Mouse (Mus musculus) adrenal gland, postnatal 14 days (tissue): Measurements from ENCODE around the gene Lyve1. TPM values are rescaled to one million over a fixed set of nuclear protein-coding genes. Genes with fewer than 3 reads are reported as not detected.

Source experiments
- DNase-seq: peaks from one replicate; pipeline ENCODE4 v3.0.0; 2021; ENCODE audit warnings: mixed read lengths
- total RNA-seq: library from RNA; stranded (reverse); gene quantifications from 2 replicates; pipeline ENCODE4 v1.2.3, GENCODE M21; 2021

Gene Lyve1
- total RNA-seq, 1 experiment from 2014 or later: 13.2 TPM

DNA sequence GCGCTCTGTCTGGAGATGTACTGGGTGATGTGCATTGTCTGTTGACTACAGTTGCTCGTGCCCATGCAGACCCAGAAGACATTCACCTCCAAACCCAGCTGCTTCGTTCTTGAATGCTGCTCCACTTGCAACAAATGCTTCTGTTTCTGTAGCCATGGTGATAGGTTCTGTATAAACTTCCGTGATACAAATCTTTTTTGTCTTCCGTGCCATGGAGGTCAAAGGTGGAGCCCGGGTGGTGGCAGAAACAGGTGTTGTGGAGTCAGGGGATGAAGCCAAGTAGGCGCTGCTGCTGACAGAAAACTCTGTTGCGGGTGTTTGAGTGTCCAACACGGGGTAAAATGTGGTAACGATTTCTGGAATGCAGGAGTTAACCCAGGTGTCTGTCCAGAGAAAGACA, 9.4 kb downstream of the Lyve1 start:
- peak; percentile 34 for DNase-seq

DNA sequence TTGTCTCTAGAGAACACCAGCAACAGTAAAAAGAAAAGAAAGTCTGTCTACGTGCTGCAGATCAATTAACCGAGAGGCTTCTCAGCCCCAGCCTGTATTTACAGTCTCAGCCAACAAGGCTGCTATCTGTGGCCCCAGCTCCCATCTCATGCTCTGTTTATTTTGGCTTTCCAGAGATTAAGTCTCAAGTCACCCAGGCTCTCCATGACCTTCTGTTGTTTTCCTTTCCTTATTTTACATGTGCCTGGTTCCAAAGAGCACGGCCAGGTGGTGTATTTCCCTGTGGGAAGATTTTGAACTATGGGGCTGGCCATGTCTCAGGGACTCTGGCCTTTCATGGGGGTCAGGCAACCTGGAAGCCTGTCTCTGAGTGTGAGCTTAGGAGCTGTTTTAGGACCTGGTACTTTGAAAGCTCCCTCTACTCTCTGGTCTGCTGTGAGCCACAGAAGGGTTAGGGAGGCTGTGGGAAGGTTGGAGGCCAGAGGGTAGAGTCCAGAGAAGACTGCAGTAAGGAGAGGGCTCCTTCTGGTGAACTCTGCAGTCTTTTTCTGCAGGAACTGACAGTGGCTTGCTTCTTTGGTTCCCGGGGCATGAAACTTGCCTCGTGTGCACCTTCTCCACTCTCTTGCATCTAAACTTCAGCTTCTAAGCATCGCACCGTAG, 11.4 kb downstream of the Lyve1 start:
- no peak for DNase-seq

DNA sequence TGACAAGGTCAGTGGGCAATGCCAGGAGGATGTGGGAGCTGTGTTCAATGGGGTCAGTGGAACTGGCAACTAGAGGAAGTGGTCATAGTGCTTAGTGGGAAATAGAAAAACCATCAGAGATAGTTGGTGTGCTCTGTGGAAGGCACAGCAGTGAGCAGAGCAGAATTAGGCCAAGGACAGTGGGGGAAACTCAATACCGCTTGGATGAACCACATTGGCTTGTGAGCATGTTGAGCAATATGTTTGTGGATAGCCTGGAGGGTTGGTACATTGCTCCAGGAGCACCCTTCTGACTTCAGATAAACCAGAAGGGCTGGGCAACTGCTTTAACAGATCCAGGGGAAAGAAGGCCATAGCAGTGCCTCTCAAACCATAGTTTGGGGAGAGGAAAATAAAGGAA, 14.7 kb downstream of the Lyve1 start:
- no peak for DNase-seq

DNA sequence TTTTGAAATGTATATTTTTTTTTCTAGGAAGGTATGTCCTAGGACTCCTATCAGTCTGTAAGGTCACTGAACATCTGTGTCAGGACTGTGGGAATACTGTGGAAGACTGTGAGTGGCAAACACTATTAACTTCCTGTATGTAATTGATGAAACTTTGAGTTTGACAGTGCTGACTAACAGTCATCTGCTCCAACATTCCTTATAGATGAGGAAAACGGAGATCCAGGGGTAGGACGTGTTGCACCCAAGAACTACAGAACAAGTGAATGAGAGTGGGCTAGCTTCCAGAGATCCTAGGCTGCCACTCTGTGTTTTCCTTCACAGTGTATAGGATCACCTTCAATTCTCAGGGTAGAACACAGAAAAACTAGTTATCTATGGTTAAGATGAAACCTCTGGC, 15.7 kb downstream of the Lyve1 start:
- no peak for DNase-seq

DNA sequence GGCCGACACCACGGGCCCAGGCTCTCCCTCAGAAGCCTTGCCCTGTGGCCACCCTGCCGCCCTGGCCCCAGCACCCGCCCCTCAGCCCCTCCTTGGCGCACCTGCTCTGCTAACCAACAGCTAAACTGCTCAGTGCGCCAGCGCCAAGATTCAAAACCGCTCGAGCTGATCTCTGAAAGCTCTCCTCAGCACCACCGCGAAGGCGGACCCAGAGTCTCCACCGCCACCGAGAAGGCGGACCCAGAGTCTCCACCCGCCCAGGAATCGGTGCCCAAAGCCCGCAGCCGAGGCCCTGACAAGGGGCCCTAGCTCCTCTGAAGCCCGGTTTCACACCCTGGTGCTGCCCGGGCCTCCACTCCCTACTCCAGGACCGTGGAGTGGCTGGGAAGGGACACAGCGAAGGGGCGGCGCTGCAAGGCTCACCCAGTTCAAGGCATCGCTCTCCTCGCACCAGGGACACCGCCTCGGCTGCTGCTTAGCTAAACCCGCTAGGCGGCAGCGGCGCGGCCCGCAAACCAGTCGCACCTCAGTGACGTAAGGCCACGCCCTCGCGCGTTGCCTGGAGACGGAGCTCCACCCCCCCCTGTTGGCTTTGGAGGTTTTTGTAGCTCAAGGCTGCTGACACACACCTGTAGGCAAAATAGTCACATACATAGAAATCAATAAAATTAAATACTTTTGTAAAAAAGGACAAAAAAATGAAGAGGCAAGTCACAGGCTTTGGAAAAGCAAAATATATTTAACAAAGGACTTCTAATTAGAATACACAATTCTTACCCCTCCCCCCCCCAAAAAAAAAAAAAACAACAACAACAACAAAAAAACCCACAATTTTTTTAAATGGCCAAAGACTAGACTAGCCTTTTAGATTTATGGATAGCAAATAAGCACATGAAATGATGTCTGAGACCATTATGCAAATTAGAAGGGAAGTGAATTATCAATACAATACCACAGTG, 18.8 kb downstream of the Lyve1 start, which contains the start of gene Rnf141:
Gene Rnf141, minus strand, starts transcription at position 542 of the 959 bp plus-strand sequence.
- peak; percentile 96 for DNase-seq

DNA sequence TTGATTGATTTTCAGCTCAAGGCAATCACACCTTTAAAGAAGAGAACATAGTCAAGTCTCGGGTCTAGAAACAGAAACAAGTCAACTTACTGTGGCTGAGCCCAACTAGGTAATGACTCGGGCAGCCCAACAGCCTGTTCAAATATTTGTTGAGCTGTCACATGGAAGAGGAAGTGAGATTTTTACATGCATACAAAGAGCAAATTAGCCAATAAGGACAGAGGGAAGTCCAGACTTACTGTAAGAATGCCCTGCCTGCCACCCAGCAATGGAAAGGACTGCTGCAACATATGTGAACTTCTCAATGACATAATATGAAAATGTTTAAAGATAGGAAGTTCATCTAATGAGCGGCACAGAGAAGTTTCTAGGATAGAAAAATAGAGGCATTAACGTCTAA, 22.7 kb downstream of the Lyve1 start:
- no peak for DNase-seq

DNA sequence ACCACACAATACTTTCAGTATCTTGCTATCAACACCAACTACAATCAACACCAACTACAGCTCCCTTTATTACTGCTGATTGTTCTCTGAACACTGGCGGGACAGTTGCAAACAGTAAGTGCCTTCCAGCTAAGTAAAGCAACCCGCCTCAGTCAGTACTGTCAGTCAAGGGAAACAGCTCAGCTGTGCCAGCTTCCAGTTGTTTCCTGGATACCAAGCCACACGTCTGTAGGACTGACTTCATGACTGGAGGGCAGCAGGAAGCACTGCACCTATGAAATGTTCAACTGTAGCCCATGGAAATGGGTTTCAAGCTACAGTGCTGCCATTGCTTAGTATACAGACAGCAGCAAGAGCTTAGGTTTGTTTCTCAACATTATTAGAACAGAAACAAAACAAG, 28.5 kb downstream of the Lyve1 start:
- DNase-seq: no peak

DNA sequence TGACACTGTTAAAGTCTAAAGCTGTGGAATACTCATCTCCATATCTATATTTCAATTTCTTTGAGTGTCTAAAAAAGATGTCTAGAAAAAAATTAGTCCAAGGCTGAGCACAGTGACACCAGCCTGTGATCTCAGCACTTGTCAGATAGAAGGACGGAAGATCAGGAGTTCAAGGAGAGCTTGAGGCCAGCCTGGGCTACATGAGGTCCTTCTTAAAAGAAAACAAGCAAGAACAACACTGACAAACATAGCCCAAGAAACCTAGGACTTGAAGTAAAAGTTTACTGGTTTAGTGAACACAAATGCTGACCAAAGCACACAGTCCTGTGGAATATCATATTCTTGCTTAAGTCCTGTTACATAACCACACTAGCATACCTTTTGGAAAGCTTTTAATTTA, 29.0 kb downstream of the Lyve1 start:
- no peak for DNase-seq

DNA sequence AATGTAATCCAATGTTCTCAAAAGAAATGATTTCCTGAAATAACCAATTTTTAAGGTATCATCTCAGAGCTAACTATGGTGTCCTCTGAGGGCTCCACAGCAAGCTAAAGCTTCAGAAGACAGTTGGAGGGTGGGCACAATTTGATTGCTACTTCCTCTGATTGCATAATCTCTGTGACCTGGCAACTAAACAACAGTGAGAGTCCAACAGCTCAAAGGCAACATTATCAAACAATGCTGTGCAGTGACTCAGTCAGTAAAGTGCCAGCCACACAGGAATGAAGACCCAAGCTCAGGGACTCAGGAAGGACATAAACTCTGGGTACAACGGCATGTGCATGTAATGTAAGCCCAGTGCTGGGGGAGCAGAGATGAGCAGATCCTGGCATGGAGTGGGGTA, 30.0 kb downstream of the Lyve1 start:
- no peak for DNase-seq

DNA sequence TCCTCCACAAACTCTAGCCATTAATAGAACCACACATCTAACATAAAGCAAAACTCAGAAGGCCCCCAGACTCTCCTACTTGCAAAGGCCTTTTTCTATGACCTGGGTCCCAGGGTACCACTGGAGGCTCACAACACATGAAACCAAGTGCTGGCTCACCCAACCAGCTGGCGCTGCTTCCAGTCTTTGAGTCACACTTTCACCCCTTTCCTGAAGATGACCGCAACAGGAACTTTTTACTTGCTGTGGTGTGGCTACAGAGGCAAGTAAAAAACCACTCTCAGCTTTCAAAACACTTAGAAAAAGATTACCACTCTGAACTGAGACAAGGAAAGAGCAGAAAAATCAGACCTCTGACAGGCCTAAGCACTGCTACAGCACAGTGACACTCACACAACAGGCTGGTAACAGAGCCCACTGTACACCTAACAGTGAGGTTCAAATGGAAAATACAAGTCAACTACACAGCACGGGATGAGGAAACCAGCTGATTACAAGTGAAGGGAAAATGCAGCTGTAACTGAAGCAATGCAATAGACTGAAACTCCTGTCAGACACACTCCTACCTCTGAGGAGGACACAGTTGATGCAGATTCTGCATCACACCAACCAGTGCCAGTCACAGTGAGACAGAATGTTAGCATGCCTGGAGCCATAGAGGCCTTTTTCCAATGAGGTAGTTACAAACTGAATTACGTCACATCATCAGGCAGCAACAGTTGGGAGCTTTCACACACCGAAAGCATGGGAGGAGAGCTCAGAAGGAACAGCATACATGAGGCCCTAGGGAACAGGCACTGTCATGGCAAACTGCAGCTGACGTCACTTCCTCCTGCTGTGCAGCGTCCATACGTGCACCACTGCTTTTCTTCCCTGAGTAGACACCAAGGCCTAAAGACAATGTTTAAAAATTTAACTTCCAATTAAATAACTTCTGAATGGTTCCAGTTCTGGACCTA, 38.8 kb downstream of the Lyve1 start:
- no peak for DNase-seq

DNA sequence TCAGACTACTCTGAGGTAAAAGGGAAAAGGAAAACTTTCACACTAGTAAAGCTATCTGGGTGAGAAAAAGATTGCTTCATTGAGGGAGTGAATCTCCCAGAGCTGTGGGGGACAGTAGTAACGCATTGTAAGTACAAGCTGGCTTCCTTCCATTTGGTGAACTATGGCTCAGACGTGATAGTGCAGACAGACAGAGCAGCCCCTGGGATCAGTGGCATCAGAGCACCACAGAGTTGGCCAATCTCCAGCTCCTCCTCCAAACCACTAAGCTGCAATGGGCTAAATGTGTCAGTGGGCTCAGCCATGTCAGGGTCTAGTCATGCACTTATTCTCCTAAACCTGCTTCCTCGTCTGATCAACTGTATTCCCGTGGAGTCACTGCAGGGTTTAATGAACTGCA, 39.4 kb downstream of the Lyve1 start:
- no peak for DNase-seq

DNA sequence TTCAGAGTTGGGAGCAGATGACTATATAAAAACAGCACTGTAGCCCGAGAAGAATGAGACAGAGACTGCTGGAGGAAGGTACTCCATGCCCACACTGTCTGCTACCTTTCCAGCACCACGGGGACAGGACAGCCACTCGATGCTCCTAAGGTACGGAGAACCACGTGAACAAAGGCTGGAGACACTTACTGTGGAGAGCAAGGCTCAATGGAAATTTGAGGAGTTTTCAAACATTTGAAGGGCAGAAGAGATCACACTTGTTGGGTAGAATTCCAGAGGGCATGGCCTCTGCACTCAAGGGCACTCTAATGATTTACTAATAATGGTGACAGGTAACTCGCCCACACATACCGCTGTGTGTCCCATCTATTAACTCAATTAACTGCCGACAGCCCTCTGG, 40.0 kb downstream of the Lyve1 start:
- no peak for DNase-seq

DNA sequence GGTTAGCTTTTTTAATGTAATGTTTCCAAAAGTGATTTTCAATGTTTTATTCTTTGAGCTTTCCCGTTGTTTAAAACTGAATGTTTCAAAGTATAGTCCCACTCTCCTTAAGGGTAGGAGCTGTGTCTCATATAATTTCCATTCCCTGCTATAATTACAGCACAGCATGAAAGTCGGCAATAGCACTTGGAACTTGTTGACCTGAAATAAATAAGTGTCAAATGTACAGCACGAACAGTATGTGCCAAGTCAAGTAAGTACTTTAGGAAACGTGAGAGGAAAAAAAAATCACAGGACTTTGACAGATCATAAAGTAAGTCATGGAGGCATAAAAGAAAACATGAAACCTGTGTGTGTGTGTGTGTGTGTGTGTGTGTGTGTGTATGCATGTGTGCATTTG, 41.0 kb downstream of the Lyve1 start:
- no peak for DNase-seq

DNA sequence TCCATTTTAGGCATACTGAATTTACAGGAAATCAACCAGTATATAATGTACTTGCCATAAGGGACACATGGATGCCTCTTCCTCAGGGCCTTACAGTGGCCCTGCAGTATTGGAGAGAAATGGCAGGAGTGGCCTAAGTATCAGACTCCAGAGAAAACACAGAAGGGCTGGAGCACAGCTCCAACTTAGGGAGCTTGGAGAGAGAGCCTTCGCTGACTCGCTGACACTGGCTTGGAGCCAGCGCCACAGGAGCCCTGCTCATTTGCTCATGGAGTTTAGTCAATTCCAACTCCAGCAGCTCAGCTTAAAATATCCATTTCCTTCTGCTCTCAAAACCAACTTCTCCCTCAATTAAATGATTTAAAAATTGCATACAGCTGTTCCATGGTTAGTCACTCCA, 41.4 kb downstream of the Lyve1 start:
- DNase-seq: peak; percentile 79

DNA sequence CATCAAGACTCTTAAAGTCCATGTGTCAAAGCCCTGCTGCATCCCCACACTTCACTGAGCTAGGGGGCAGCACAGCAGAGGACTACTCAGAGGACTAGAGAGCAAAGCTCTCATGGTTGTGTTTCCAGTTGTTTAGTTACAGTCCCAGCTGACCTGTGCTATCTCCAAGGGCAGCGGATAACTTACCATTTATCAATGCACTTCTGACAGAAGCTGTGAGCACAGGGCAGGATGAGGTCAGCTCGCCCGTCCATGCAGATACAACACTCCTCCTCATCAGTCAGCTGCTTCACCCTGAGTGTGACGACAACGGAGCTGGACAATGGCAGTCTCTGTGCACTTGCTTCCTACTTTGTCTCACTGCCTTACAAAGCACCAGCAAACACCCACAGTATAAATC, 42.0 kb downstream of the Lyve1 start:
- peak; percentile 66 for DNase-seq

DNA sequence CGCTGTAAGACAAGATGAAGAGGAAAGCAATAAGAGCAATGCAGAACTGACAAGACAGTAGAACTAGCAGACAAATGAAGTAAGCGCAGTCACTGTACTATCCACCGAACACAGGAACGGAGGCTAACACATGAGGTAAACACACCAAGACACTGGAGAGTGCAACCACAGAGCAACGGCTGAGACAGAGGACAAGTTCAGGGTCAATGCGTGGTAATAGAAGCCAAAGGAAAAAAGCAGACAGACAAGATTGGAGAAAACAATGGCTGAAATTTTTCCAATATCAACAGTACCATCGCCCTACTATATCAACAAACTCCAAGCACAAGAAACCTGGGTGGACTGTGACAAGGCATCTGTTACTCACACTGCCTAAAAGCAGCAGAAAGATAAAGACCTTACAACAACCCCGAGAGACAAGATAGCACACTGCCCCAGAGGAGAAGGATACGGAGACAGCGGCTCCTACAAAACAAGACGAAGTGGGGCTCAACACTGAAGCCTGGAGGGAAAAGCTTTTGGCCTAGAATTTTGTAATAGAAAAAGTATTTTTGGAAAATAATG, 44.2 kb downstream of the Lyve1 start:
- DNase-seq: no peak

DNA sequence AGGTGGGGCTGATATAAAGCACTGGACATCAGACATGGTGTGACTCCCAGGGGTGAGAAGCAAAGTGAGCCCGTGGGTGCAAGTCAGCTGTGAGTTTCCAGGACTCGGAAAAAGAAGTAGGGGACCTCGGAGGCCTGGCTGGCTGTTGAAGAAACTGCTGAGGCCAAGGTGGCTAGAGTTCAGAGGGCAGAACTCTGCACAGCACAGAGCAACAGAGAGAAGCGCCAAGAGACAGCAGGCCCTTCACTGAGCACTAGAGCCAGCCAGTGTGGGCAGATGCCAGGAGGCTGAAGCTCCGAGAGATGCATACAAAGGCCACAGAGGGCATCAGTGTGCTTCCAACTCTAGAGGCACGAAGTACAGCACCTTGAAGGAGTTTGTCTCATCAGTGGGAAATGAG, 44.8 kb downstream of the Lyve1 start:
- peak; percentile 47 for DNase-seq

DNA sequence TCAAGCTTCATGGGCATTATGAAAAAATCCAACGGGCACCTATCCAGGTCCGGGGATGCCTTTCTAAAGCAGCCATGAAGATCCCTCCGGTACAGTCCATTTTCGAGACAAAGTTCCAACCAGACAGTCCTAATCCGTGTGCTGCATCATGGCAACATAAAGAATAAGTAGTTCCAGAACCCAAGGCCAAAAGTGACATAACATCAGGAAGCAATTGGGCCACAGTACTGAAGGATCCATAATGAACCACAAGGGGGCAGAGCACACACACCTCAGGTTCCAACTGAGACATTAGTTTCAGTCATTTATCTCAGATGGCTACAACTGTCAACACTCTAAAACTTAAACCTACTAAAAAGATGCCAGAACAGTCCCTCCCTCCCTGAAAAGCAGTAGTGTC, 47.0 kb downstream of the Lyve1 start:
- peak; percentile 61 for DNase-seq

DNA sequence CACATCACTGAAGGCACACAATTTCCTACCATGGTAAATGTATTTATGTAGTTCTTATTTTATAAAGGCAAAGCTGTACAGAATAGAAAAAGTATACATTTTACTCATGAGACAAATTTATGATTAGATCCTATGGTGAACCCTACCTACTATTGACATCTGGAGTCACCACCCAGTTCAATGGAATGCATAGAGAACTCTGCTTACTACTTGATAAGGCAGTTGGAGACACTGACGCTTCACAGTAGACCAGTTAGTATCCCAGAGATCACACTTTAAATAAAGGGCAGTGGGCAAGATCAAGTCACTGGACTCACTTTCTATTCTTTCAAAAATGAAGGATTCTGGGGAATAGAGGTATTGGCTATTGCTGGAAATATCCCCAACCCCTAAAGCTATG, 49.1 kb downstream of the Lyve1 start:
- no peak for DNase-seq

DNA sequence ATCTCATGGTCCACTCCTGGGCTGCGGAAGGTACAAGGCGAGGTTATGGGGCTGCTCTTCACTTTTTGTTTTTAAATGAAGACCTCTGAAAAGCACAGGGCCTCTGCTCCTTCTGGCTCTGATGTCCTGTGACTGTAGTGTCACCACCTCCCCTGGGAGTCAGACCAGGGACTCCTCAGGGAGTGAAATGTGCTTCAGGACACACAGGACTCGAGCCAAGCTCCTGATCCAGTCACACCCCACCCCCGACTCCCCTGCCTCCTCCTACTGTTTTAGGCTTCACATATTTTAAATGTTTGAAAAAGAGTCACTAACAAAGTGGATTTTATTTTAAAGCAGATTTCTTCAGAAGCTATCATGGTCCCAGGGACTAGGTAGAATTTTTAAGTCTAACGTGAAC, 51.5 kb downstream of the Lyve1 start:
- peak; percentile 38 for DNase-seq

DNA sequence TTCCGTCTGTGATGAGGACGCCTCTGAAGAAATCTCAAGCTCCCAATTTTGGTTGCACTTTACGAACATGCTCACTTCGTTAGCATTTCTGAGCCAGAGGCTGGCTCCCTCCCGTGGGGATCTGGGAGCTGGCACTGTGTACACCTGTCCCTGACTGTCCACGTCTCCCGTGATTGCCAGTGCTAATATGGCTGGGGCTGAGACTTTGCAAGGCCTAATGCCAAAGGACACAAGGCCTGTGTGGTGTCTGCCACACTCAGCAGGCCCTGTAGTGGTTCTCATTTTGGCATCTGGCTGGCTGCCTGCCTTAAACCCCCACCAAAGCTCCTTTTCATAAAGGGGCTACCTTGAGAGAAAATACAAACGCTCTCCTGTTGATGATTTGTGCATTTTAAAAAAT, 52.0 kb downstream of the Lyve1 start:
- DNase-seq: no peak
